Mouse (Mus musculus): ENCODE results near the gene Gprc5d. TPM values are rescaled to one million over a fixed set of nuclear protein-coding genes. Genes with fewer than 3 reads are reported as not detected.

The Gprc5d gene
- total and polyA plus RNA-seq, 3 experiments: not detected

DNA sequence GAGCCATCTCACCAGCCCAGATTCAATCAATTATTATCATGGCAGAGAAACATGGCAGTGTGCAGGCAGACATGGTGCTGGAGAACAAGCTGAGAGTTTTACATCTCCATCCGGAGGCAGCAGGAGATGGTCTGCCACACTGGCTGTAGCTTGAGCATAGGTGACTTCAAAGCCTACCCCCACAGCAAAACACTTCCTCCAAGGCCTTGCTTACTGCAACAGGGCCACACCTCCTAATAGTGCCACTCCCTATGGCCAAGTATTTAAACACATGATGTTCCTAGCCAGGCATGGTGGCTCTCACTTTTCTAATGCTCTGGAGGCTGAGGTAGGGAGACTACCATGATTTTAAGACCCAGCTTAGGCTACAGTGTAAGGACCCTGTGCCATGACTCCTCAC, 32.4 kb downstream of the Gprc5d start:
- TF ChIP-seq CTCF (IDR thresholded peaks at IDR 0.05; ENCODE audit: low read depth, low read length) (no peak), TAL1 (conservative IDR thresholded peaks at IDR 0.05; ENCODE audit: low read depth, low read length) (no peak)
- H3K36me3 ChIP-seq (replicated peaks): no peaks in the 10 kb centered on the region
- H3K4me1 ChIP-seq (ENCODE audit: insufficient read depth, low read depth, low read length): no peaks in the 10 kb centered on the region
- H3K27me3 ChIP-seq (ENCODE audit: insufficient read depth, low read length): no peaks in the 10 kb centered on the region; the same call in 1 of the 2 replicates
- DNase-seq (ENCODE audit: low spot score): no peak
- ATAC-seq (ENCODE audit: extremely low read depth, insufficient number of reproducible peaks, low FRiP score, poor library complexity, severe bottlenecking): no peak
- no peaks in the 10 kb centered on the region for H3K9me3 ChIP-seq (replicated peaks)
- no peak overlapping the region for H3K4me3 ChIP-seq (ENCODE audit: low read depth, low read length)

DNA sequence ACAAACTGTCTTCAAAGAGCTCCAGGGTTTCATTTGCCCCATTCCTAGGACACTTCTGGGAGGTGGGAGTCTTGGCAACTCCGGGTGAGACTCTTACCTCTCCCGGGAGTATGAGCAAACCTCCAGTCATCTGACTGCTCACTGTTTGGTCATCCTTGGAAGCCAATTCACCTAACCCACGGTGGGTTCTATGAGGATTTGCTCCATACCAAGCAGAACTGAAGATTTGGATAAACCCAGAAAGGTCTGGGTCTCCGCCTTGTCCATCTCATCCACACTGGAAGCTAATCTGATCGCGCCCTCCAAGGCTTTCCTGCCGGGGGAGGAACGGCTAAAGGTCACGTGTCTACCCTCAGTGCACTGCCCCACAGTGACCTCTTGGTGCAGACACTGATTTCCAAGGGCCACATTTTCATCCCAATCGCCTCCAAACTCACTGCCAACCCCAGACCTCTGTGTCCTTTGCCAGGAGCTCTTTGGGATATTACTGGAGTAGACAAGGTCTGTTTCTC, 34.0 kb downstream of the Gprc5d start:
- no peak for TF ChIP-seq CTCF (IDR thresholded peaks at IDR 0.05; ENCODE audit: low read depth, low read length)
- no peak for TF ChIP-seq GATA1 (IDR thresholded peaks at IDR 0.05; ENCODE audit: borderline replicate concordance, low read length)
- ATAC-seq (ENCODE audit: extremely low read depth, insufficient number of reproducible peaks, low FRiP score, poor library complexity, severe bottlenecking) (no peak), DNase-seq (ENCODE audit: low spot score) (no peak)
- H3K36me3 ChIP-seq (replicated peaks): no peaks in the 10 kb centered on the region
- H3K9me3 ChIP-seq (replicated peaks): no peaks in the 10 kb centered on the region
- H3K4me3 ChIP-seq (ENCODE audit: low read depth, low read length): no peak overlapping the region
- no peaks in the 10 kb centered on the region for H3K4me1 ChIP-seq (ENCODE audit: insufficient read depth, low read depth, low read length)
- no peaks in the 10 kb centered on the region; the same call in 1 of the 2 replicates for H3K27me3 ChIP-seq (ENCODE audit: insufficient read depth, low read length)

DNA sequence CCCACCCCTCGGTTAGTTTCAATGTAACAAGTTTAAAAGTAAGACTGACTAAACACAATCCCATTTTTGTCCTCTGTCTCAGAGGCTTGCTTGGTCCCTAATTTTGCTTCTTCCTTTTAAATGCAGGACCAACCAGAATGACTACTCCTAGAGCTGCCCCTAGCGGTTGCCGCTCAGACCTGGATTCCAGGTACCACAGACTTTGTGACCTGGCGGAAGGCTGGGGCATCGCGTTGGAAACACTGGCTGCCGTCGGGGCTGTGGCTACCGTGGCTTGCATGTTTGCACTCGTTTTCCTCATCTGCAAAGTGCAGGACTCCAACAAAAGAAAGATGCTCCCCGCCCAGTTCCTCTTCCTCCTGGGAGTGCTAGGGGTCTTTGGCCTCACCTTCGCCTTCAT, 39.7 kb downstream of the Gprc5d start:
- no peak for ATAC-seq (ENCODE audit: extremely low read depth, insufficient number of reproducible peaks, low FRiP score, poor library complexity, severe bottlenecking)
- DNase-seq (ENCODE audit: low spot score): no peak
- no peak for TF ChIP-seq TAL1 (conservative IDR thresholded peaks at IDR 0.05; ENCODE audit: low read depth, low read length)
- TF ChIP-seq GATA2 (IDR thresholded peaks at IDR 0.05; ENCODE audit: borderline replicate concordance, low read depth, low read length): no peak
- no peak for TF ChIP-seq CTCF (IDR thresholded peaks at IDR 0.05; ENCODE audit: low read depth, low read length)
- TF ChIP-seq GATA1 (IDR thresholded peaks at IDR 0.05; ENCODE audit: borderline replicate concordance, low read length): no peak
- TF ChIP-seq POLR2AphosphoS5 (IDR thresholded peaks at IDR 0.05; ENCODE audit: insufficient replicate concordance, low read depth, low read length): no peak
- Histone ChIP-seq H3K9me3 (replicated peaks) (no peaks in the 10 kb centered on the region), H3K4me3 (ENCODE audit: low read depth, low read length) (no peak overlapping the region), H3K36me3 (replicated peaks) (no peaks in the 10 kb centered on the region), H3K4me1 (ENCODE audit: insufficient read depth, low read depth, low read length) (no peaks in the 10 kb centered on the region), H3K27me3 (ENCODE audit: insufficient read depth, low read length) (peaks cover 12% of the 10 kb centered on the region)

DNA sequence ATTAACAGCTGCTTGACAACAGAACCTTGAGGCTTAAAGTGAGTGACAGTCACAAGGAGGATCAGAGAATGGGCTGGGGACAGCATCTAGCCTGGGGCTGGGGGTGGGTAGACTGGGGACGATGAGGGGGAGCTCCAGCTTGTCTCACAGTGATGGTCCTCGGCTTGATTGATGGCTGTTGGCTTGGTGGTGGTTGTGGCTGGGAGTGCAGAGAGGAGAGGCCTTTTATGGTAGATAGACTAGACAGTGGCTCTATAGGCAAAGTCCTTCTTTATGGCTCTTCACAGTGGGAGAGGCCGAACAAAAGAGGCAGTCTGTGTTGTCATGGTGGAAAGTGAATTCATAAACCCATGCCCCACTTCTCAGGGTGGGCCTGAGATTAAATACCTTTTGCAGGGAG, 41.9 kb downstream of the Gprc5d start:
- ATAC-seq (ENCODE audit: extremely low read depth, insufficient number of reproducible peaks, low FRiP score, poor library complexity, severe bottlenecking): no peak
- Histone ChIP-seq H3K27me3 (ENCODE audit: insufficient read depth, low read length) (peaks cover 12% of the 10 kb centered on the region), H3K4me1 (ENCODE audit: insufficient read depth, low read depth, low read length) (no peaks in the 10 kb centered on the region), H3K9me3 (replicated peaks) (no peaks in the 10 kb centered on the region), H3K36me3 (replicated peaks) (no peaks in the 10 kb centered on the region), H3K4me3 (ENCODE audit: low read depth, low read length) (no peak overlapping the region)
- DNase-seq (ENCODE audit: low spot score): no peak
- TF ChIP-seq CTCF (IDR thresholded peaks at IDR 0.05; ENCODE audit: low read depth, low read length) (no peak), GATA2 (IDR thresholded peaks at IDR 0.05; ENCODE audit: borderline replicate concordance, low read depth, low read length) (no peak), POLR2AphosphoS5 (IDR thresholded peaks at IDR 0.05; ENCODE audit: insufficient replicate concordance, low read depth, low read length) (no peak), TAL1 (conservative IDR thresholded peaks at IDR 0.05; ENCODE audit: low read depth, low read length) (no peak), GATA1 (IDR thresholded peaks at IDR 0.05; ENCODE audit: borderline replicate concordance, low read length) (no peak)

DNA sequence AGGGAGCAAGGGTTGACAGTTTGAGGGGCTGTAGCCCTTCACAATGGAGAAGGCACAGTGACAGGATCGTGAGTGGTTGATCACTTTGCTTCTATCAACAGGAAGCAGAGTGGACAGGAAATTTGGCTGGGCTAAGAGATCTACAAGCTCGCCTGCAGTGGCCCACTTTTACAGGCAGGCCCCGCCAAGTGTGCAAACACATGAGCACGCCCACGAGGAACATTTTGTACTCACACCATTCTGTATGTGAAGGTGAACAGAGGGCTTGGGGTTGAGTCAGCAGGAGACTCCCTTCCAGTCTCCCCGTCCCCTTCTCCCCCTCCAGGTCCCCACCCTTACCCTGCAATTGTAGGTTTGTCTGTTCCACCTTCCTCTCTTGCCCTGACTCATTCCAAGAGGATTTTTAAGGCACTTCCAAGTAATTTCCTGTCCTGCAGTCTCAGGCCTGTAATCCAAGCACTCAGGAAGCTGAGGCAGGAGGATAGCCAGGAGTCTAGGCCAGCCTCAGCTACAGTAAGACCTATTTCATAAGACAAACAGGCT, 43.6 kb downstream of the Gprc5d start:
- no peaks in the 10 kb centered on the region for H3K36me3 ChIP-seq (replicated peaks)
- TF ChIP-seq CTCF (IDR thresholded peaks at IDR 0.05; ENCODE audit: low read depth, low read length): no peak
- TF ChIP-seq GATA1 (IDR thresholded peaks at IDR 0.05; ENCODE audit: borderline replicate concordance, low read length): no peak
- TF ChIP-seq GATA2 (IDR thresholded peaks at IDR 0.05; ENCODE audit: borderline replicate concordance, low read depth, low read length): no peak
- no peak for TF ChIP-seq POLR2AphosphoS5 (IDR thresholded peaks at IDR 0.05; ENCODE audit: insufficient replicate concordance, low read depth, low read length)
- no peak for TF ChIP-seq TAL1 (conservative IDR thresholded peaks at IDR 0.05; ENCODE audit: low read depth, low read length)
- ATAC-seq (ENCODE audit: extremely low read depth, insufficient number of reproducible peaks, low FRiP score, poor library complexity, severe bottlenecking) (no peak), DNase-seq (ENCODE audit: low spot score) (no peak)
- peaks cover 12% of the 10 kb centered on the region for H3K27me3 ChIP-seq (ENCODE audit: insufficient read depth, low read length)
- H3K4me1 ChIP-seq (ENCODE audit: insufficient read depth, low read depth, low read length): no peaks in the 10 kb centered on the region
- H3K4me3 ChIP-seq (ENCODE audit: low read depth, low read length): no peak overlapping the region
- H3K9me3 ChIP-seq (replicated peaks): no peaks in the 10 kb centered on the region

DNA sequence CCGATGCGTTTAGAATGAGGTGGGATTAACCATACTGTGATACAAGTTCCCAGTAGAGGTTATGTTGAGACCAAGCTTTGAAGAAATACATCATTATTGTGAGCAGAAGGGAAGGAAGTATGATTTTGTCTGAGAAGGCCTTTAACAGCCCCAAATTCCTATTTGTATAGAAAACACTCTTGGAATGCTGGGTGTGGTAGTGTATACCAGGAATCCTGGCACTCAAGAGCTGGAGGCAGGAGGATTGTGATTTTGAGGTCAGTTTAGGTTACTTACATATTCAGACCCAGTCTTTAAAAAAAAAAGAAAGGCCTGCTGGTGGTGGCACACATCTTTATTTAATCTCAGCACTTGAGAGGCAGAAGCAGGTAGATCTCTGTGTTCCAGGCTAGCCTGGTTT, 47.7 kb downstream of the Gprc5d start:
- no peak for ATAC-seq (ENCODE audit: extremely low read depth, insufficient number of reproducible peaks, low FRiP score, poor library complexity, severe bottlenecking)

More for the DNA sequence above, 47.7 kb downstream of the Gprc5d start:
- Histone ChIP-seq H3K36me3 (replicated peaks) (no peaks in the 10 kb centered on the region), H3K9me3 (replicated peaks) (no peaks in the 10 kb centered on the region), H3K4me1 (ENCODE audit: insufficient read depth, low read depth, low read length) (no peaks in the 10 kb centered on the region), H3K4me3 (ENCODE audit: low read depth, low read length) (no peak overlapping the region), H3K27me3 (ENCODE audit: insufficient read depth, low read length) (peaks cover 9% of the 10 kb centered on the region)
- no peak for TF ChIP-seq GATA1 (IDR thresholded peaks at IDR 0.05; ENCODE audit: borderline replicate concordance, low read length)
- TF ChIP-seq CTCF (IDR thresholded peaks at IDR 0.05; ENCODE audit: low read depth, low read length): no peak
- no peak for TF ChIP-seq GATA2 (IDR thresholded peaks at IDR 0.05; ENCODE audit: borderline replicate concordance, low read depth, low read length)
- no peak for TF ChIP-seq POLR2AphosphoS5 (IDR thresholded peaks at IDR 0.05; ENCODE audit: insufficient replicate concordance, low read depth, low read length)
- no peak for TF ChIP-seq TAL1 (conservative IDR thresholded peaks at IDR 0.05; ENCODE audit: low read depth, low read length)
- no peak for DNase-seq (ENCODE audit: low spot score)

Measured in G1E (cell line).